Mouse (Mus musculus): ENCODE results near the gene Ctsq. TPM values are rescaled to one million over a fixed set of nuclear protein-coding genes. Genes with fewer than 3 reads are reported as not detected.
"Not testable (repeated sequence)": the region's sequence is repeated elsewhere in the genome, so short reads cannot be mapped to it uniquely, and the experiment has no call there.

Gene Ctsq
- polyA plus RNA-seq (2014; fragmentation: Nextera tagmentation; extraction: Ambion mirVana): not detected in 2 replicates

DNA sequence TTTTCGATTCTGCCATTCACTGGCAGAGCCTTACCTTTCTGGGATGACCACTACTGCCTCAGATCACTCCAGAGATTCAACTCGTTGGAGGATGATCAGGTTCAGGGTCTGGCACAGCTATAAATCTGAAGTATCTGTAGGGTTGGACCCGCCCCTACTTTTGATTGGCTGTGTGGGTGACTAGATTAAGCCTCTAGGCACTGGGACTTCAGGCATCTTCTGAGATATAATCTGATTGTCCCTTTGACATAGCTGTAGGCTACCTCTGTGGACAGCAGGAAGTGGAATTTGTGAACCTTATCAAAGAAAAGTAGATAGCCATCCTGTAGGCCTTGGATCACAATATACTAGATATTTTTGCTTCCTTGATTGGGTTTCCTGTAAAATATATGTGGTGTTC lies at the start of gene Ctsq:
Gene Ctsq (minus strand): TSS at position 101 of the 400 bp plus-strand sequence.
- Histone ChIP-seq H3K4me1 (ENCODE audit: control insufficient read depth, insufficient read depth, low read length) (no peaks in the 10 kb centered on the region), H3K36me3 (ENCODE audit: control insufficient read depth, insufficient read depth, low read length) (no peaks in the 10 kb centered on the region), H3K9ac (ENCODE audit: low read length) (no peak within 1 kb of the TSS), H3K4me2 (no peak within 1 kb of the TSS), H3K27me3 (ENCODE audit: control insufficient read depth, insufficient read depth, low read length) (no peaks in the 10 kb centered on the region), H3K9me3 (ENCODE audit: control insufficient read depth, low read length) (peaks cover 3% of the 10 kb centered on the region; the same call in 1 of the 2 replicates), H3K4me3 (ENCODE audit: low read depth, low read length) (no peak within 1 kb of the TSS), H3K27ac (ENCODE audit: low read depth, low read length) (no peak within 1 kb of the TSS)
- ATAC-seq (ENCODE audit: low FRiP score): no peak
- no peak for DNase-seq (ENCODE audit: low spot score, missing footprints)
- WGBS: 67% methylated on average over 3 of the region's 3 CpGs

DNA sequence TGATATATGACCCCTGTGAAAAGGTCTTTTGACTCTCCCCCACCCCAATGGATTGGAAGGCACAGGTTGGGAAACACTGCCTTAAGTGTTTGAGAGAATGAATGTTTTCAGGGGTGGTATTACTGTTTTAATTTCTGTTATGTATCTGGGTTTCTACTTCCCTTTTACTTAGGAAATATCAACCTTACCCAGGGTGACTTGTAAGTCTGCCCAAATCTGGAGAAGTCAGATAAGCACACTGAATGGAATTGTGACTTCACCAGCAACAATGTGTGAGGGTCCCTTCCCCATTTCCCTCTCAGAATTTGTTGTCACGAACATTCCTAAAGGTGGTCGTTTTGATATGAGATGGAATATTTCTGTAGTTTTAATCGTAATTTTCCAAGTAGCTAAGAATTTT lies 17.6 kb downstream of the Ctsq start:
- 91% methylated on average over 3 of the region's 3 CpGs for WGBS
- no peak for ATAC-seq (ENCODE audit: low FRiP score)

DNA sequence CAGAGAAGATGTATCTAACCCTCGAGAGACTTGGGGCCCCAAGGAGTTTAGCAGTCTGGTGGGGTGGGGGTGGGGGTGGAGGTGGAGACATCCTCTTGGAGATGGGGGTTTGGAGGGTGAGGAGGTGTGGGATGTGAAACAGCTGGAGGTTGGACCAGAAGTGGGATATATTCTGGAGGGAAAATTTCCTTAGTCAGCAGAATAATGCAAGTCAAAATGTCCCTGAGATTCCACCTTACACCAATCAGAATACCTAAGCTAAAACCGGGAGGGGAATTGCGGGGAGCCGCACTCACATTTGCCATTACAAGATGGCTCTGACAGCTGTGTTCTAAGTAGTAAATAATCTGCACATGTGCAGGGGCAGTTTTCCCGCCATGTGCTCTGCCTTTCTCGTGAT lies 18.6 kb downstream of the Ctsq start:
- H3K27me3 ChIP-seq (ENCODE audit: control insufficient read depth, insufficient read depth, low read length): no peaks in the 10 kb centered on the region
- H3K9ac ChIP-seq (ENCODE audit: low read length): no peak overlapping the region
- no peak overlapping the region for H3K27ac ChIP-seq (ENCODE audit: low read depth, low read length)
- no peak for ATAC-seq (ENCODE audit: low FRiP score)
- no peaks in the 10 kb centered on the region for H3K36me3 ChIP-seq (ENCODE audit: control insufficient read depth, insufficient read depth, low read length)
- H3K9me3 ChIP-seq (ENCODE audit: control insufficient read depth, low read length): peaks cover 18% of the 10 kb centered on the region
- H3K4me3 ChIP-seq (ENCODE audit: low read depth, low read length): no peak overlapping the region
- H3K4me2 ChIP-seq: no peak overlapping the region
- H3K4me1 ChIP-seq (ENCODE audit: control insufficient read depth, insufficient read depth, low read length): no peaks in the 10 kb centered on the region
- WGBS: 78% methylated on average over 4 of the region's 6 CpGs
- no peak for DNase-seq (ENCODE audit: low spot score, missing footprints)

More for the DNA sequence above, 17.6 kb downstream of the Ctsq start:
- DNase-seq (ENCODE audit: low spot score, missing footprints): no peak
- Histone ChIP-seq H3K27ac (ENCODE audit: low read depth, low read length) (no peak overlapping the region), H3K27me3 (ENCODE audit: control insufficient read depth, insufficient read depth, low read length) (no peaks in the 10 kb centered on the region), H3K36me3 (ENCODE audit: control insufficient read depth, insufficient read depth, low read length) (no peaks in the 10 kb centered on the region), H3K9ac (ENCODE audit: low read length) (no peak overlapping the region), H3K9me3 (ENCODE audit: control insufficient read depth, low read length) (peaks cover 15% of the 10 kb centered on the region), H3K4me3 (ENCODE audit: low read depth, low read length) (no peak overlapping the region), H3K4me2 (no peak overlapping the region), H3K4me1 (ENCODE audit: control insufficient read depth, insufficient read depth, low read length) (no peaks in the 10 kb centered on the region)

- Histone ChIP-seq H3K9me3 (ENCODE audit: control insufficient read depth, low read length) (peaks cover 14% of the 10 kb centered on the region; the same call in 1 of the 2 replicates), H3K4me2 (no peak overlapping the region), H3K27me3 (ENCODE audit: control insufficient read depth, insufficient read depth, low read length) (no peaks in the 10 kb centered on the region), H3K27ac (ENCODE audit: low read depth, low read length) (no peak overlapping the region), H3K36me3 (ENCODE audit: control insufficient read depth, insufficient read depth, low read length) (no peaks in the 10 kb centered on the region), H3K4me1 (ENCODE audit: control insufficient read depth, insufficient read depth, low read length) (no peaks in the 10 kb centered on the region), H3K9ac (ENCODE audit: low read length) (no peak overlapping the region), H3K4me3 (ENCODE audit: low read depth, low read length) (no peak overlapping the region)
- 87% methylated on average over 4 of the region's 4 CpGs for WGBS
- DNase-seq (ENCODE audit: low spot score, missing footprints) (no peak), ATAC-seq (ENCODE audit: low FRiP score) (no peak)
Observed at GRCm38 (mm10) chr13:61010171-61010570, 30.3 kb downstream of the Ctsq start.

- Histone ChIP-seq H3K4me3 (ENCODE audit: low read depth, low read length) (no peak within 1 kb of the TSS), H3K9ac (ENCODE audit: low read length) (no peak within 1 kb of the TSS), H3K4me2 (no peak within 1 kb of the TSS), H3K4me1 (ENCODE audit: control insufficient read depth, insufficient read depth, low read length) (no peaks in the 10 kb centered on the region), H3K27me3 (ENCODE audit: control insufficient read depth, insufficient read depth, low read length) (no peaks in the 10 kb centered on the region), H3K9me3 (ENCODE audit: control insufficient read depth, low read length) (peaks cover 11% of the 10 kb centered on the region; the same call in 1 of the 2 replicates), H3K27ac (ENCODE audit: low read depth, low read length) (no peak within 1 kb of the TSS), H3K36me3 (ENCODE audit: control insufficient read depth, insufficient read depth, low read length) (no peaks in the 10 kb centered on the region)
- no peak for ATAC-seq (ENCODE audit: low FRiP score)
- DNase-seq (ENCODE audit: low spot score, missing footprints): no peak
- WGBS: 63% methylated on average over 3 of the region's 3 CpGs
Observed at GRCm38 (mm10) chr13:61005859-61006258, 34.6 kb downstream of the Ctsq start, which contains the start of gene Ctsj. TSS of gene Ctsj (minus strand) at chr13:61005959.

- H3K4me3 ChIP-seq (ENCODE audit: low read depth, low read length): no peak overlapping the region
- 67% methylated on average over 2 of the region's 2 CpGs for WGBS
Observed at GRCm38 (mm10) chr13:60997600-60997999, 42.8 kb downstream of the Ctsq start.

GRCm38 (mm10) chr13:60986915-60987314 lies 53.5 kb downstream of the Ctsq start:
- not testable (repeated sequence) for H3K4me1 ChIP-seq (ENCODE audit: control insufficient read depth, insufficient read depth, low read length); H3K36me3 ChIP-seq (ENCODE audit: control insufficient read depth, insufficient read depth, low read length); H3K4me3 ChIP-seq (ENCODE audit: low read depth, low read length); H3K9ac ChIP-seq (ENCODE audit: low read length); H3K27me3 ChIP-seq (ENCODE audit: control insufficient read depth, insufficient read depth, low read length); ATAC-seq (ENCODE audit: low FRiP score); H3K4me2 ChIP-seq; H3K9me3 ChIP-seq (ENCODE audit: control insufficient read depth, low read length); DNase-seq (ENCODE audit: low spot score, missing footprints); H3K27ac ChIP-seq (ENCODE audit: low read depth, low read length)
- 72% methylated on average over 5 of the region's 5 CpGs for WGBS

More at GRCm38 (mm10) chr13:60997600-60997999, 42.8 kb downstream of the Ctsq start:
- Histone ChIP-seq H3K4me2 (no peak overlapping the region), H3K4me1 (ENCODE audit: control insufficient read depth, insufficient read depth, low read length) (no peaks in the 10 kb centered on the region), H3K36me3 (ENCODE audit: control insufficient read depth, insufficient read depth, low read length) (no peaks in the 10 kb centered on the region), H3K9me3 (ENCODE audit: control insufficient read depth, low read length) (peaks cover 16% of the 10 kb centered on the region; the same call in 1 of the 2 replicates), H3K27me3 (ENCODE audit: control insufficient read depth, insufficient read depth, low read length) (no peaks in the 10 kb centered on the region), H3K9ac (ENCODE audit: low read length) (no peak overlapping the region), H3K27ac (ENCODE audit: low read depth, low read length) (no peak overlapping the region)
- DNase-seq (ENCODE audit: low spot score, missing footprints) (no peak), ATAC-seq (ENCODE audit: low FRiP score) (no peak)

Other genes starting within 250 kb of the Ctsq start
- gene Ctsll3, start 237.8 kb downstream of the Ctsq start, polyA plus RNA-seq (2014; fragmentation: Nextera tagmentation; extraction: Ambion mirVana): not detected in 2 replicates
- gene 4930486L24Rik, start 176.2 kb downstream of the Ctsq start, polyA plus RNA-seq (2014; fragmentation: Nextera tagmentation; extraction: Ambion mirVana): not detected in 2 replicates
- 0.16 TPM in 1 of 2 replicates, not detected in the other for gene Gm49392, start 143.7 kb downstream of the Ctsq start, polyA plus RNA-seq (2014; fragmentation: Nextera tagmentation; extraction: Ambion mirVana)
- gene Ctla2b, start 143.2 kb downstream of the Ctsq start, polyA plus RNA-seq (2014; fragmentation: Nextera tagmentation; extraction: Ambion mirVana): 2.2 and 2.3 TPM in 2 replicates
- not detected in 2 replicates for gene Tpbpb, start 135.8 kb downstream of the Ctsq start, polyA plus RNA-seq (2014; fragmentation: Nextera tagmentation; extraction: Ambion mirVana)
- not detected in 2 replicates for gene Gm49393, start 105.0 kb downstream of the Ctsq start, polyA plus RNA-seq (2014; fragmentation: Nextera tagmentation; extraction: Ambion mirVana)
- gene Gm49391, start 104.1 kb downstream of the Ctsq start, polyA plus RNA-seq (2014; fragmentation: Nextera tagmentation; extraction: Ambion mirVana): 0.76 and 1.7 TPM in 2 replicates
- gene Ctla2a, start 104.0 kb downstream of the Ctsq start, polyA plus RNA-seq (2014; fragmentation: Nextera tagmentation; extraction: Ambion mirVana): 14.6 and 17.7 TPM in 2 replicates
- not detected in 2 replicates for gene Tpbpa, start 98.6 kb downstream of the Ctsq start, polyA plus RNA-seq (2014; fragmentation: Nextera tagmentation; extraction: Ambion mirVana)
- gene Ctsj, start 34.7 kb downstream of the Ctsq start, polyA plus RNA-seq (2014; fragmentation: Nextera tagmentation; extraction: Ambion mirVana): not detected in 2 replicates
- gene Ctsr, start 123.6 kb upstream of the Ctsq start, polyA plus RNA-seq (2014; fragmentation: Nextera tagmentation; extraction: Ambion mirVana): not detected in 2 replicates
- not detected in 2 replicates for gene Cts6, start 162.8 kb upstream of the Ctsq start, polyA plus RNA-seq (2014; fragmentation: Nextera tagmentation; extraction: Ambion mirVana)
- gene Cts8, start 214.7 kb upstream of the Ctsq start, polyA plus RNA-seq (2014; fragmentation: Nextera tagmentation; extraction: Ambion mirVana): not detected in 2 replicates
- not detected in 2 replicates for gene Gm49398, start 248.2 kb upstream of the Ctsq start, polyA plus RNA-seq (2014; fragmentation: Nextera tagmentation; extraction: Ambion mirVana)

All from midbrain, embryonic 11.5 days (tissue).